Mouse (Mus musculus): Measurements from ENCODE around the gene Sart1. TPM values are rescaled to one million over a fixed set of nuclear protein-coding genes. Genes with fewer than 3 reads are reported as not detected.
"Not testable (repeated sequence)": the region's sequence is repeated elsewhere in the genome, so short reads cannot be mapped to it uniquely, and the experiment has no call there.

Sart1 gene
- total RNA-seq, 1 experiment from 2014 or later, result 75.2 TPM

DNA sequence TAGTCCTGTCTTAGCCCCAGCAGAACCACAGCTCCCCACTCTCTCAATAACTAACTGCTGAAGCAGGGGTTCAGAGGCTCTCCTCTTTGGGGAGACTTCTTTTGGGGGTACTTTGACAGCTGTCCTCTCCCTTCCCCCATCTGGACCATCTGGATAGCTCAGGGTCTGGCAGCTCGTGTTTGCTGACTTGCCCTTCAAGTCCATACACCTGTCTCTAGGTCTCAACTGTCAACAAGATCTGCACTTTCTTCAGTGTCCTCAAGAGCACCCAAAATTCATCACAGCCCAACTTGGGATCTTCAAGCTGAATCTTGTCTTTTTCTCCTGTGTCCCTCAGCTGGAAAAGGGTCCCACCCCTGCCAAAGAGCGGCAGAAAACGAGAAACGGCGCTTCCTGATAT lies 33.3 kb upstream of the Sart1 start:
- ATAC-seq (replicated peaks in 1 of 2; ENCODE audit: insufficient read depth in 1 of 2, low FRiP score in 2 of 2, low TSS enrichment in 1 of 2, low read depth in 1 of 2, poor library complexity in 2 of 2, severe bottlenecking in 2 of 2), result no peak

GRCm38 (mm10) chr19:5420579-5420978 lies 32.1 kb upstream of the Sart1 start:
- ATAC-seq (replicated peaks in 1 of 2; ENCODE audit: insufficient read depth in 1 of 2, low FRiP score in 2 of 2, low TSS enrichment in 1 of 2, low read depth in 1 of 2, poor library complexity in 2 of 2, severe bottlenecking in 2 of 2), result no peak

DNA sequence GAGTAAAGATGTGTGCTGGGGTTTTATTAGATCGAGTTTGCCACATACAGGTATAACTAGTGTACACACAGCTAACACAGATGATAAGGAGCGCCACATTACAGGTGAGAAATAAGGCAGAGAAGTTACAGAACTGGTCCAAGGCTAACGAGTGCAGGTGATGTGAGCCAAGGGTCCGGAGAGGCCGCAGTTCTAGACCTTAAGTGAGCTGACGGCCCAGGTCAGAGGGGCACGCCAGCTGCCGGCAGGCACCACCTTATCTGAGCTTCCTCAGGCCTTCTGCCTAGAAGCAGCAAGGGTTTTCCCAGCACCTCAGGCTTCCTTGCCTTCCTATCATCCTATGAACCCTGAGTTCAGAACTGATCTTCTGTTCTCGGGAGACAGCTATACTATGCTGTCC lies 31.1 kb upstream of the Sart1 start:
- ATAC-seq (replicated peaks in 1 of 2; ENCODE audit: insufficient read depth in 1 of 2, low FRiP score in 2 of 2, low TSS enrichment in 1 of 2, low read depth in 1 of 2, poor library complexity in 2 of 2, severe bottlenecking in 2 of 2), result no peak

GRCm38 (mm10) chr19:5418750-5419466 lies 30.4 kb upstream of the Sart1 start:
- no peak for ATAC-seq (replicated peaks in 1 of 2; ENCODE audit: insufficient read depth in 1 of 2, low FRiP score in 2 of 2, low TSS enrichment in 1 of 2, low read depth in 1 of 2, poor library complexity in 2 of 2, severe bottlenecking in 2 of 2)

- no peak for ATAC-seq (replicated peaks in 1 of 2; ENCODE audit: insufficient read depth in 1 of 2, low FRiP score in 2 of 2, low TSS enrichment in 1 of 2, low read depth in 1 of 2, poor library complexity in 2 of 2, severe bottlenecking in 2 of 2)
Measured at GRCm38 (mm10) chr19:5414534-5414957, 26.0 kb upstream of the Sart1 start.

DNA sequence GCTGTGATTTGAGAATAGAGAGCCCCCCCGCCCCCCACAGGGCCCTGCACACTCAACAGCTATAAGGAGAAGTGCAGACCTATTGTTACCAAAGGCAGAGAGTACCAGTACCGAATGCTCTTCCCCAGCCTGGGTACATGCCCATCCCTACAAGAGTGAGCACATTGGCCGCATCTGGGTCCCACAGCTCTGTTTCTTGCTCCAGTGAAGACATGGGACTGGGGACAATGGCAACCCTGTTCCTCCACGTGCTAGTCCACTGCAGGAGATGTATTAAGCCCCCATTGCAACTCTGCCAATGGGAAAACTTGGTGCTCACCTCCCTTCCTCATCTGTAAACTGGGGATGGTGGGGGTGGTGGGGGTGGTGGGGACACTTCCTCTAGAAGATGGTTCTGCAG lies 25.3 kb upstream of the Sart1 start:
- ATAC-seq (replicated peaks in 1 of 2; ENCODE audit: insufficient read depth in 1 of 2, low FRiP score in 2 of 2, low TSS enrichment in 1 of 2, low read depth in 1 of 2, poor library complexity in 2 of 2, severe bottlenecking in 2 of 2), result no peak

GRCm38 (mm10) chr19:5411961-5412360 lies 23.5 kb upstream of the Sart1 start:
- no peak for ATAC-seq (replicated peaks in 1 of 2; ENCODE audit: insufficient read depth in 1 of 2, low FRiP score in 2 of 2, low TSS enrichment in 1 of 2, low read depth in 1 of 2, poor library complexity in 2 of 2, severe bottlenecking in 2 of 2)

GRCm38 (mm10) chr19:5410641-5411040 lies 22.1 kb upstream of the Sart1 start:
- no peak for ATAC-seq (replicated peaks in 1 of 2; ENCODE audit: insufficient read depth in 1 of 2, low FRiP score in 2 of 2, low TSS enrichment in 1 of 2, low read depth in 1 of 2, poor library complexity in 2 of 2, severe bottlenecking in 2 of 2)

GRCm38 (mm10) chr19:5409068-5409467 lies 20.6 kb upstream of the Sart1 start:
- ATAC-seq (replicated peaks in 1 of 2; ENCODE audit: insufficient read depth in 1 of 2, low FRiP score in 2 of 2, low TSS enrichment in 1 of 2, low read depth in 1 of 2, poor library complexity in 2 of 2, severe bottlenecking in 2 of 2), result no peak

DNA sequence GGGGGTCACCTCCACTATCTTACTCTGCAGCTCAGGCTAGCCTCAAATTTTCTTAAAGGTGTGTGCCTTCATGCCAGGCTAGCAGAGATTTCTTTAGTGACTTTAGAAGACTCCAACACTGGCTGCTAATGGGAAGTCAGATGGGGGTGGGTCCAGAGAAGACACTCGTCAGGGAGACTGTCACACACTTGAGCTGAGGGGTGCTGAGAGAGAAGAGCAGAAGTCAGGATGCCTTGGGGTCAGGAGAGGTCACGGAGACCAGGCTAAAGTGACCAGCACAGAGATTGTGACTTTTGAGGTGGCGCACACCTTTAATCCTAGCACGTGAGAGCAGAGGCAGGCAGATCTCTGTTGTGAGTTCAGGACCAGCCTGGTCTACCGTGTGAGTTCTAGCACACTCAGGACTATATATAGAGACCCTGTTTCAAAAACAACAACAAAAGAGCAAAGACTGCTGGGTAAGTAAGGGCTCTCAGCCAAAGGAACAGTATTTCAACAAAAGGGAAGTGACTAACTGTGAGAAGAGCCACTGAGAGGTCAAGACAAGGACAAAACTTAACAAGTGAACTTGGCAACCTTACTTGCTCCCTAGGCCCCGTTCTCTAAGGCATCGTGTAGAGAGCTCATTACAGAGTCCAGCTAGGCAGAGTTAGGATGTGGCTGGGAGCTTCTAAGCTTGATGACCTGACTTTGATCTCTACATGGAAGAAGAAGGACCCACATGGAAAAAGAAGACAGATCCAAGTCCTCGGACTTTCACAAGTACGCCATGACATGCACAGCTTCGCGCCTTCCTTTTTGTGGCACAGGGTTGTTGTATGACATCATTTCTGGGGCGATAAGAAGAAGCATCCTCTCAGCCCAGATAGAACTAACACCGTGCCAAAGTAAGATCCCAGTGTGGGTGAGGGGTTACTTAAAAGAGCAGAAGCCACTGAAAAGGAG lies 19.8 kb upstream of the Sart1 start:
- ATAC-seq (replicated peaks in 1 of 2; ENCODE audit: insufficient read depth in 1 of 2, low FRiP score in 2 of 2, low TSS enrichment in 1 of 2, low read depth in 1 of 2, poor library complexity in 2 of 2, severe bottlenecking in 2 of 2), result peak; percentile 8 to 26; a peak in 2 of 4 replicates

DNA sequence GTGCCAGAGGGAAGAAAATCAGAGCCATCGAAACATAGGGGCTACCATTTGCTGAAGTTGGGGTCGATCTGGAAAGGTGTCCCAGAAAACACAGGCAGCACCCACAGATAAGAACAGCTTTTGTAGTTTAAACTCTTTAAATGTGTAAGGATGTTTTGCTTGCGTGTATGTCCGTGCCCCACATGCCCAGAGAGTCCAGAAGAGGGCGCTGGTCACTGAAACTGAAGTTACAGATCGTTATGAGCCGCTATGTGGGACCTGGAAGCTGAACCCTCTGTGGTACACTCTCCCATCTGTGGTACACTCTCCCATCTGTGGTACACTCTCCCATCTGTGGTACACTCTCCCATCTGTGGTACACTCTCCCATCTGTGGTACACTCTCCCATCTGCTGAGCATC lies 18.6 kb upstream of the Sart1 start:
- ATAC-seq (replicated peaks in 1 of 2; ENCODE audit: insufficient read depth in 1 of 2, low FRiP score in 2 of 2, low TSS enrichment in 1 of 2, low read depth in 1 of 2, poor library complexity in 2 of 2, severe bottlenecking in 2 of 2), result peak; percentile 60 to 67; a peak in 3 of 4 replicates

DNA sequence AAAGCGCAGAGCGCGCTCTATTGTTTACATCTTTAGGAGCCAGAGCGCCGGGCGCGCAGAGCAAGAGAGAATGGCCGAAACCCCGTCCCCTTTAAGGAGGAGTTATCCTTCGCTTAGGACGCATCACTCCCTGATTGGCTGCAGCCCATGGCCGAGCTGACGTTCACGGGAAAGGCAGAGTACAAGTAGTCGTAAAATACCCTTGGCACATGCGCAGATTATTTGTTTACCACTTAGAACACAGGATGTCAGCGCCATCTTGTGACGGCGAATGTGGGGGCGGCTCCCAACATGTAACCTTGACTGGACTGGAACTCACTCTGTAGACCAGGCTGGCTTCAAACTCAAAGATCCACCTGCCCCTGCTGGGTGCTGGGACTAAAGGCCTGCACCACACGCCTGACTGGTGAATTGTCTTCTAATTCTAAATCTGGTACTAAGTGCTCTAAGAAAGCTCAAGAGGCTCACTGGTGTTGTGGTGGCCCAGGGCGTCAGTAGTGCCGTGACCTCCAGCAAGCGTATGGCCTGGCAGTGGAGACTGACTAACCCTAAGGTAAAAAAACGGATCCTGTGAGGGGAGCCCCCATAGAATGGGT lies 18.1 kb upstream of the Sart1 start:
- ATAC-seq (replicated peaks in 1 of 2; ENCODE audit: insufficient read depth in 1 of 2, low FRiP score in 2 of 2, low TSS enrichment in 1 of 2, low read depth in 1 of 2, poor library complexity in 2 of 2, severe bottlenecking in 2 of 2), result peak; percentile 54 to 60

DNA sequence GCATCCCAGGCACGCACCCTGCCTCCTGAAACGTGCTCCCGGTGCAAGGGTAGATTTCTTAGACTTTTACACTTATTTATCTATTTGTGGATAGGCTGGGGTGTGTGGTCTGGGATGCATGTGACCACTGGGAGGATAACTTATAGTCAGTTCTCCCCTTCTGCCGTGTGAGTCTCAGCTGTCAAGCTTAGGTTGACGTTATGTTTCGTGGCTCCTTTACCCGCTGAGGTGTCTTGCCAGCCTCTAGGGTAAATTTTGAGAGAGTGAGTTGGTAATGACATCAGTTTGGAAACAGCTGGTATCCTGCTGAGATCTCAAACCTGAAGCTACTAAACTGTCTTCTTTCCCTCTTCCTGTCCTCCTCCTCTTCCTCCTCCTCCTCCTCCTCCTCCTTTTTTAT lies 17.4 kb upstream of the Sart1 start:
- ATAC-seq (replicated peaks in 1 of 2; ENCODE audit: insufficient read depth in 1 of 2, low FRiP score in 2 of 2, low TSS enrichment in 1 of 2, low read depth in 1 of 2, poor library complexity in 2 of 2, severe bottlenecking in 2 of 2), result 0 out of 4 replicates have a peak, but pooled peaks of 1 of the 2 experiments have one; percentile 44

- no peak for ATAC-seq (replicated peaks in 1 of 2; ENCODE audit: insufficient read depth in 1 of 2, low FRiP score in 2 of 2, low TSS enrichment in 1 of 2, low read depth in 1 of 2, poor library complexity in 2 of 2, severe bottlenecking in 2 of 2)
Measured at GRCm38 (mm10) chr19:5402293-5402692, 13.8 kb upstream of the Sart1 start, which contains the start of gene Tsga10ip. Gene Tsga10ip, minus strand, starts transcription at chr19:5402526.

DNA sequence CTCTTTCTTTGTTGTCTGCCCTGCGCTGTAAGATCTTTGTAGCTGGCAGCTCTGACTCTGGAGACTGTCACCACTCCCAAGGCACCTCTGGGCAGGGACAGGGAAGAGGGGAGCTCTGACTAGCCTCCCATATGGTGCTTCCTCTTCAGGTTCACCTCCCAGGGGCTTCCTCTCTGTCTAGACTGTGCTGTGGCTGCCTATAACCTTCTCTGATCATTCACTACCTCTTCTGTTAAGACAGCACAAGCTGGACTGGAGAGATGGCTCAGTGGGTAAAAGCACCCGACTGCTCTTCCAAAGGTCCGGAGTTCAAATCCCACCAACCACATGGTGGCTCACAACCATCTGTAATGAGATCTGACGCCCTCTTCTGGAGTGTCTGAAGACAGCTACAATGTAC lies 12.6 kb upstream of the Sart1 start:
- not testable (repeated sequence) for ATAC-seq (replicated peaks in 1 of 2; ENCODE audit: insufficient read depth in 1 of 2, low FRiP score in 2 of 2, low TSS enrichment in 1 of 2, low read depth in 1 of 2, poor library complexity in 2 of 2, severe bottlenecking in 2 of 2)

DNA sequence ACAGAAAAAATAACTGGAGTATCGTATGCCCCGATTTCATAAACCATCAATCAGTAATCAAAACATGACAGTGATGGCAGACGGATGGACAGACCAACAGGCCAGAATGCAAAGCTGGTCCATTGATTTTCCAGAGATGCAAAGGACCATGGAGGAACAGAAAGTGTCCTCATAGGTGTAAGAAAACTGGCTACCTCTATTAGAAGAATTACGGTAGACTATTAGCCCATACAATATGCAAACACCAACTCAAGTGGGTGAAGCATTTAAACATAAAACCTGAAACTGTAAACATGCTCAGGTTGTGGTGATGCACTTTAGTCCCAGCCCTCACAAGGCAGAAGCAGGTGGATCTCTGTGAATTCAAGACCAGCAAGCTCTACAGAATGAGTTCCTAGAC lies 6.9 kb upstream of the Sart1 start:
- ATAC-seq (replicated peaks in 1 of 2; ENCODE audit: insufficient read depth in 1 of 2, low FRiP score in 2 of 2, low TSS enrichment in 1 of 2, low read depth in 1 of 2, poor library complexity in 2 of 2, severe bottlenecking in 2 of 2), result no peak

DNA sequence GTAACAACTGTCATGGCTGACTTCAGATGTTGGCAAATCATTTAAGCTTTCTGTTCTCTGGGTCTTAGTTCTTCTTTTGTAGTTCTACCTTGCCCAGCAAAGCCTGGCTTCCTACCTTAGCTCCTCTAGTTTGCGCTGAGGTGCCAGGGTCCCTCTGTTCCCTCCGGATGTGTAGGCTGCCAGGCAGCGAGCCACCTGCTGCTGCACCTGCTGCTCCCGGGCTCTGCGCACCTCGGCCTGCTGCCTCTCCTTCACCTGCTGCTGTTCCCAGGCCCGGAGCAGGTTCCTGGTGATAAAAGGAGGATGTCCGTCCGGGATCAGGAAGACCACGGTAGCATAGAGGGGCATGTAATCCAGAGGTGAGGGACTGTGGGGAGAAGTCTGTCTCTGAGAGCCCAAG lies 5.7 kb upstream of the Sart1 start:
- no peak for ATAC-seq (replicated peaks in 1 of 2; ENCODE audit: insufficient read depth in 1 of 2, low FRiP score in 2 of 2, low TSS enrichment in 1 of 2, low read depth in 1 of 2, poor library complexity in 2 of 2, severe bottlenecking in 2 of 2)

- ATAC-seq (replicated peaks in 1 of 2; ENCODE audit: insufficient read depth in 1 of 2, low FRiP score in 2 of 2, low TSS enrichment in 1 of 2, low read depth in 1 of 2, poor library complexity in 2 of 2, severe bottlenecking in 2 of 2), result no peak
Measured at GRCm38 (mm10) chr19:5392892-5393291, 4.4 kb upstream of the Sart1 start.
